Mouse (Mus musculus) heart, embryonic 10.5 days (tissue): ENCODE data around the gene Kcnb1. TPM values are rescaled to one million over a fixed set of nuclear protein-coding genes. Genes with fewer than 3 reads are reported as not detected.

ENCODE experiments used
- DNase-seq: peaks from one replicate; pipeline ENCODE4 v3.0.0-alpha.2; 2017; ENCODE audit warnings: low spot score
- H3K27ac ChIP-seq: fragments of 300-500 bp; sonication (generic); 2 replicates; pipeline ENCODE4 v1.5.1; 2016; ENCODE audit warnings: mild to moderate bottlenecking
- H3K27me3 ChIP-seq: fragments of 300-500 bp; sonication (generic); 2 replicates; pipeline ENCODE4 v1.6.1; 2016; ENCODE audit warnings: mild to moderate bottlenecking; ENCODE audit not compliant: poor library complexity, insufficient read depth, severe bottlenecking
- H3K36me3 ChIP-seq: fragments of 300-500 bp; sonication (generic); 2 replicates; pipeline ENCODE4 v1.6.1; 2016; ENCODE audit warnings: mild to moderate bottlenecking, moderate library complexity
- H3K4me1 ChIP-seq: fragments of 300-500 bp; sonication (generic); 2 replicates; pipeline ENCODE4 v1.6.1; 2016; ENCODE audit warnings: mild to moderate bottlenecking
- H3K4me3 ChIP-seq: fragments of 300-500 bp; sonication (generic); 2 replicates; pipeline ENCODE4 v1.5.1; 2016; ENCODE audit warnings: mild to moderate bottlenecking, moderate library complexity
- H3K9me3 ChIP-seq: fragments of 300-500 bp; sonication (generic); 2 replicates; pipeline ENCODE4 v1.6.1; 2016; ENCODE audit warnings: mild to moderate bottlenecking, moderate library complexity
- WGBS: fragments of 180-500 bp; shearing (Covaris S2); methylation state at CpG from one replicate; pipeline ENCODE4 v1.1.7; 2016; 5-methylcytosine and 5-hydroxymethylcytosine counted together
- polyA plus RNA-seq: library from polyadenylated mRNA; unstranded; fragments of >200 nt; fragmentation: Nextera tagmentation; extraction: Ambion mirVana; gene quantifications from 2 replicates; pipeline ENCODE4 v1.2.1, GENCODE M21; 2016

Gene Kcnb1
- polyA plus RNA-seq = 0.16 and 0.21 TPM in 2 replicates

DNA sequence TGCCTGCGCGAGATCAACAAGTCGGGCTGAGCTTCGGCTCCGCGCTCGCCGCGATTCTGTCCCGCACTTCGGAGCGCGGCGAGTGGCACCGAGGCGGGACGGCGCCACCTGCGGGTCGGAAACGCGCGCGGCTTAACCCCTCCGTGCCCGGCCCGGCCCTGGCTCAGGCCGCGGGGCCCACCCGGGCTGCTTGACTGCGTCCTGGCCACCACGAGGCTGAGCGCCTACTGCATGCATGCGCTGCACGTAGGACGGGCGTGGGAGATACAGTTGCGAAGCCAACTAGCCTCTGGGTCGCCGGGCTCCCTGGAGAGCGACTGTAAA, at the start of gene Kcnb1:
Gene Kcnb1 (minus strand): TSS at position 80 of the 324 bp plus-strand sequence.
- Histone ChIP-seq H3K4me1 (peaks cover 26% of the 10 kb centered on the region), H3K36me3 (no peaks in the 10 kb centered on the region), H3K27ac (no peak within 1 kb of the TSS), H3K4me3 (peak within 1 kb of the TSS; percentile 64), H3K9me3 (no peaks in the 10 kb centered on the region), H3K27me3 (peaks cover 68% of the 10 kb centered on the region)
- under 1% methylated on average over 41 of the region's 41 CpGs for WGBS
- no peak for DNase-seq

- WGBS = 29% methylated on average over 12 of the region's 12 CpGs
- Histone ChIP-seq H3K4me3 (peak overlapping the region; percentile 68), H3K4me1 (peaks cover 25% of the 10 kb centered on the region), H3K36me3 (no peaks in the 10 kb centered on the region), H3K27ac (peak overlapping the region; percentile 36; the same call in 1 of the 2 replicates), H3K9me3 (no peaks in the 10 kb centered on the region), H3K27me3 (0 out of 2 replicates have a peak, but pooled peaks cover 5% of the 10 kb centered on the region)
- no peak for DNase-seq
These were observed 49.3 kb upstream of the Kcnb1 start for GRCm38 (mm10) chr2:167239262-167239661.

DNA sequence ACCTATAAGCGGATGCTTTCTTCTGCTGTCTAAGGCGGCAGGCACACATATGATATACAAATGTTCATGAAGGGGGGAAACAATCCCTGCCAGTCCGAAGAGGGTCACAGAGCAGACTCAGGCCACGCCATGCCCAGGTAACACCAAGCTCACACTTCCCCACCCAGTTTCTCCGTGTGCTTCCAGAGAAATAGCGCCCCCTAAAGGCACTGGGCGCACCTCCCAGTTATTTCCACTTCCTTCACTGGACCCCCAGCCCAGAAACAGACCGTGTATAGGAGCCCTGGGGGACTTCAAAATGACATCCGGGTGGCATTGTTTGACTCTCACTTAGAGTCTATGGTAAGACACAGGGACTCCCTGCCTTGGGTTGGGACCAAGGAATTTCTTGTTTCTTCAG, 47.3 kb upstream of the Kcnb1 start:
- Histone ChIP-seq H3K9me3 (no peaks in the 10 kb centered on the region), H3K4me1 (peaks cover 41% of the 10 kb centered on the region), H3K27me3 (0 out of 2 replicates have a peak, but pooled peaks cover 5% of the 10 kb centered on the region), H3K27ac (no peak overlapping the region), H3K36me3 (no peaks in the 10 kb centered on the region), H3K4me3 (no peak overlapping the region)
- DNase-seq = no peak
- WGBS = 76% methylated on average over 9 of the region's 9 CpGs

DNA sequence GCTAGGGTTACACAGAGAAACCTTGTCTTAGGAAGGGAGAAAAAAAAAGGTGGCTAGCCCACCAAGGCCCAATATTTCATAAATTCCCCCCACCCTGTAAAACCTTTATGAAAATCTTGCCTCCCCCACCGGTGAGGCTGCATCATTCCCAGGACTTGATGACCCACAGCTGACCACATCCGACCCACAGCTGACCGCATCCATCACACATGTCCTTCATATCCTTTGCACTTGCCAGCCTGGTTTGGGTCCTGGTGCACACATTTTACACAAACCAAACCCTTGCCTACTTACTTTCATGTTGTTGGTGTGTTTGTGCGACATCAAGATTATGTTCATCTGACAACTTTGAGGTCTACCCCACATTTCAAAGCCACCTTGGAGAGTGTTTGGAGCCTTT, 46.2 kb upstream of the Kcnb1 start:
- Histone ChIP-seq H3K4me1 (peaks cover 51% of the 10 kb centered on the region), H3K4me3 (no peak overlapping the region), H3K27ac (peak overlapping the region; percentile 71; the same call in 1 of the 2 replicates), H3K9me3 (no peaks in the 10 kb centered on the region), H3K36me3 (no peaks in the 10 kb centered on the region), H3K27me3 (0 out of 2 replicates have a peak, but pooled peaks cover 5% of the 10 kb centered on the region)
- WGBS = 91% methylated on average over 4 of the region's 4 CpGs
- DNase-seq = no peak

- H3K4me1 ChIP-seq = peaks cover 52% of the 10 kb centered on the region
- DNase-seq = no peak
- no peak overlapping the region for H3K4me3 ChIP-seq
- 0 out of 2 replicates have a peak, but pooled peaks cover 5% of the 10 kb centered on the region for H3K27me3 ChIP-seq
- H3K36me3 ChIP-seq = no peaks in the 10 kb centered on the region
- WGBS = 49% methylated on average over 17 of the region's 17 CpGs
- H3K9me3 ChIP-seq = no peaks in the 10 kb centered on the region
- H3K27ac ChIP-seq = peak overlapping the region; percentile 71
These were observed 45.5 kb upstream of the Kcnb1 start for GRCm38 (mm10) chr2:167235338-167236018.

- no peaks in the 10 kb centered on the region for H3K36me3 ChIP-seq
- no peaks in the 10 kb centered on the region for H3K9me3 ChIP-seq
- H3K4me3 ChIP-seq = no peak overlapping the region
- no peak overlapping the region for H3K27ac ChIP-seq
- peaks cover 46% of the 10 kb centered on the region for H3K4me1 ChIP-seq
- 0 out of 2 replicates have a peak, but pooled peaks cover 3% of the 10 kb centered on the region for H3K27me3 ChIP-seq
- no peak for DNase-seq
- WGBS = 59% methylated on average over 14 of the region's 14 CpGs
These were observed 43.8 kb upstream of the Kcnb1 start for GRCm38 (mm10) chr2:167233771-167234170.

DNA sequence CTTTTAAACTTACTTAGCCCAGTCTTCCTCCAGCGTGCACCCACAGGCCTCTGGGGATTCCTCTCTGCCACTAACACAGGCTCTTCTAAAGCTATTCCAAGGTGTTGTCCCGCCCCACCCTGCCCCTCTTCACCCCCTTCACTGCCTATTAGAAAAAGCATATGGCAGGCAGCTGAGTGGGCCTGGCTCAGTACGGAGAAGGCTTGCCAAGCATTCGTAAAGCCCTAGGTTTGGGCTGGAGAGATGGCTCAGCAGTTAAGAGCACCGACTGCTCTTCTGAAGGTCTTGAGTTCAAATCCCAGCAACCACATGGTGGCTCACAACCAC, 43.0 kb upstream of the Kcnb1 start:
- Histone ChIP-seq H3K27ac (peak overlapping the region; percentile 79; the same call in 1 of the 2 replicates), H3K36me3 (no peaks in the 10 kb centered on the region), H3K4me1 (peaks cover 46% of the 10 kb centered on the region), H3K27me3 (no peaks in the 10 kb centered on the region), H3K9me3 (no peaks in the 10 kb centered on the region), H3K4me3 (no peak overlapping the region)
- DNase-seq = no peak
- WGBS = 74% methylated on average over 5 of the region's 5 CpGs

DNA sequence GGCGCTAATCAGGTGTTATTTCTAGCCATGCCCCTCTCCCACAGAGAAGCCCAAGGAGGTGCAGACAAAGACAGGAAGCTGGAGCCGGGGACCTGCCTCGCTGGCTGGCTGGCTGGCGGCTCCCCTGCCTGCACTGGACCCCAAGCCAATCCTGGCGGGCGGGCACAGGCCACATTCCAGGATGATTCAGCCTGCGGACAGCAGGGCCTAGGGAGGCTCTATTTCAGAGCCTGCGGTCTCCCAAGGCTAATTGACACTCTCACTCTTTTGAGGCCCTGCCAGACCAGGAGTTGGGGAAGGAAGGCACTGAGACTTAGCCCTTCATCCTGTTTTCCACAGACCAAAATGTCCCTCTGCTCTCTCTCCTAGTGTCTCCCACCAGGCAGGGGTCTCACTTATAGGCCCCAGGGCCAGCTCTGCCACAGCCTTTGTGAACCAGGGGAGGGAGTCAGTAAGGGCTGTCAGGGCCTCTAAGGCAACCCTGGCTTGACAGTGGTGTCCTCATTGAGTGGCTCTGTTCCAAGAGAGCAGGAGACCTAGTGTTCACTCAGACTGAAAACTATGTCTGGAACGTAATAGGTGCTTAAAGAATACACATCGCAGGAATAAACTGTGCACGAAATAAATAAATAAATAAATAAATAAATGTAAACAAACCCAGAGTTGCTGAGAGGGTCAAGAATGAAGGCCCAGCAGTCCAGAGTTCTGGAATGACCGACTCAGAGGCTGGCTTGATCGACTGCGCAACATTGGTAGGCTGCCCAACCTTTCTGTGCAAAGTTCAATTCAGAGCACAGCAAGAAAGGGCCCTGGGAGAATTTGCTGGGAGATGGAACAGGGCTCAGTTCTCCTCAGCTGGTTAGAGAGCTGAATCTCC, 42.4 kb upstream of the Kcnb1 start:
- DNase-seq = peak; percentile 84
- 38% methylated on average over 14 of the region's 14 CpGs for WGBS
- Histone ChIP-seq H3K9me3 (no peaks in the 10 kb centered on the region), H3K4me1 (peaks cover 46% of the 10 kb centered on the region), H3K27ac (peak overlapping the region; percentile 79), H3K27me3 (no peaks in the 10 kb centered on the region), H3K36me3 (no peaks in the 10 kb centered on the region), H3K4me3 (no peak overlapping the region)

DNA sequence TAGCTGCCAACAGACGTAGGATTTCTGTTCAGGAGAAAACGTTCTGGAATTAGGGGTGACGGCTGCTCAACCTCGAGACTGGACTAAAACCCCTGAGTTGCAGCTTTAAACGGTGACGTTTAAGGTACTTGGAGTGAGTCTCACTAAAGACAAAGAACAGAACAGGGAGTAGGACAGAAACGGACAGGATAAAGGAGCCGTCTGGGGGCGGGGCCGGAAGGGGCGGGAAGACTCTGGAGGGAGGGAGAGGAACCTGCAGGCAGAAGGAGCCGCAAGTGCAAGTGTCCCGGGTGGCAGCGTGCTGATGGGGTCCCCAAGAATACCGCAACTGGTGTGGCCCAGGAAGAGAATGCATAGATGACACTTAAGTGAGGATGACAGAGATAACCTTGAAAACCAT, 40.6 kb upstream of the Kcnb1 start:
- H3K27me3 ChIP-seq = no peaks in the 10 kb centered on the region
- H3K4me3 ChIP-seq = peak overlapping the region; percentile 47

DNA sequence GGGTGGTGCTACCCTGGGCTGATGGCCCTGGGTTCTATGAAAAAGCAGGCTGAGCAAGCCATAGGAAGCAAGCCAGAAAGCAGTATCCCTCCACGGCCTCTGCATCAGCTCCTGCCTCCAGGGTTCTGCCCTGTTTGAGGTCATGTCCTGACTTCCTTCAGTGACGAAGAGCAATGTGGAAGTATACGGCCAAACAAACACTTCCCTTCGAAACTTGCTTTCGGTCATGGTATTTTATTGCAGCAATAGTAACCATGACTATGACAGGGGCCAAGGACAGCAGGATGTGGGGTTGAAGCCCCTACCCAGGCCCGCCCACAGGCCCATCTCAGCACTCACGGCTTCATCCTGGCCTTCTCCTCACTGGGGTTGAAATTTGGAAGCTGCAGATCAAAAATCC, 35.0 kb upstream of the Kcnb1 start:
- Histone ChIP-seq H3K27ac (no peak overlapping the region), H3K36me3 (peaks cover 28% of the 10 kb centered on the region), H3K27me3 (no peaks in the 10 kb centered on the region), H3K4me3 (no peak overlapping the region), H3K4me1 (no peaks in the 10 kb centered on the region; the same call in 1 of the 2 replicates), H3K9me3 (no peaks in the 10 kb centered on the region)
- no peak for DNase-seq
- WGBS = 83% methylated on average over 7 of the region's 7 CpGs

More for the DNA sequence above, 40.6 kb upstream of the Kcnb1 start:
- Histone ChIP-seq H3K4me1 (peaks cover 45% of the 10 kb centered on the region), H3K36me3 (0 out of 2 replicates have a peak, but pooled peaks cover 7% of the 10 kb centered on the region), H3K27ac (peak overlapping the region; percentile 79), H3K9me3 (no peaks in the 10 kb centered on the region)
- DNase-seq = peak; percentile 88
- WGBS = 7% methylated on average over 15 of the region's 15 CpGs

GRCm38 (mm10) chr2:167224194-167224593, 34.2 kb upstream of the Kcnb1 start:
- Histone ChIP-seq H3K27ac (no peak overlapping the region), H3K36me3 (peaks cover 28% of the 10 kb centered on the region), H3K4me3 (no peak overlapping the region), H3K27me3 (no peaks in the 10 kb centered on the region), H3K4me1 (no peaks in the 10 kb centered on the region; the same call in 1 of the 2 replicates), H3K9me3 (no peaks in the 10 kb centered on the region)
- WGBS = 88% methylated on average over 6 of the region's 6 CpGs
- DNase-seq = no peak

DNA sequence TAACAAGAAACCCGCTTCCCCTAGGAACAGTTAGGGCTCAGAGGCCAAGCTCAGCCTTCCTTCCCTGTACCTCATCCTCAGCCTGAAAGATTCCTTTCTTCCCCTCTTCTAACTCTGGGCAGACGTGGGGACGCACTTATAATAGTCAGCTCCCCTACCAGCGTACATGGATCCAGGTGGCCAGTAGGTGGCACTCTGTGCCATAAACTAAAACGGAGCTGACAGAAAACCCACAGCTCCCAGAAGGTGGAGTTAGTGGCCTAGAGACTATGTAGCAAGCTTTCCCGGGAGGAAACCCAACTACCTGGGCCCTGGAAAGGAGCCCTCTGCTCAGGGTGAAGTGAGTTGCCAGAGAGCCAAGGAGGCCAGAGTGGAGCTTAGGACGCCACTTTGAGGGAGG, 32.2 kb upstream of the Kcnb1 start:
- peak; percentile 85 for DNase-seq
- no peaks in the 10 kb centered on the region; the same call in 1 of the 2 replicates for H3K4me1 ChIP-seq
- no peak overlapping the region for H3K27ac ChIP-seq
- H3K27me3 ChIP-seq = no peaks in the 10 kb centered on the region
- peaks cover 31% of the 10 kb centered on the region for H3K36me3 ChIP-seq
- 26% methylated on average over 7 of the region's 7 CpGs for WGBS
- H3K4me3 ChIP-seq = no peak overlapping the region
- H3K9me3 ChIP-seq = no peaks in the 10 kb centered on the region
